ENCODE assay signal across 9 mouse cellular contexts in genomic region chr11:87778915-87779314, GRCm38 (mm10). TPM values are rescaled to one million over a fixed set of nuclear protein-coding genes. Genes with fewer than 3 reads are reported as not detected.
DNase-seq lines count a peak whose midpoint lies in the region; ATAC-seq lines count a peak whose summit lies in the region.
"Had no signal": no experiment of that assay in that cellular context is flagged by ENCODE, and none has a peak within 500 bp of the region (broad histone marks: within the 10 kb centered on the region; RNA-seq: fewer than 3 reads in every experiment).

No protein-coding gene starts in this region.

- no peaks in the 10 kb centered on the region for H3K36me3 ChIP-seq in kidney, embryonic 15.5 days
- H3K36me3 ChIP-seq in forebrain, embryonic 12.5 days (replicated peaks): peaks cover 28% of the 10 kb centered on the region
- no peaks in the 10 kb centered on the region for H3K36me3 ChIP-seq in limb, embryonic 10.5 days
- peaks cover 22% of the 10 kb centered on the region for H3K36me3 ChIP-seq in neural tube, embryonic 12.5 days

- peaks cover 3% of the 10 kb centered on the region; the same call in 1 of the 2 replicates for H3K27me3 ChIP-seq in kidney, embryonic 15.5 days
- peaks cover 9% of the 10 kb centered on the region; the same call in 1 of the 2 replicates for H3K27me3 ChIP-seq in forebrain, embryonic 12.5 days
- H3K27me3 ChIP-seq in limb, embryonic 10.5 days (ENCODE audit: low read depth, poor library complexity, severe bottlenecking): peaks cover 59% of the 10 kb centered on the region
- H3K27me3 ChIP-seq in neural tube, embryonic 12.5 days (replicated peaks): peaks cover 14% of the 10 kb centered on the region

- no peaks in the 10 kb centered on the region for H3K9me3 ChIP-seq in kidney, embryonic 15.5 days (replicated peaks)
- H3K9me3 ChIP-seq in forebrain, embryonic 12.5 days: no peaks in the 10 kb centered on the region
- no peaks in the 10 kb centered on the region for H3K9me3 ChIP-seq in limb, embryonic 10.5 days (replicated peaks)
- no peaks in the 10 kb centered on the region for H3K9me3 ChIP-seq in neural tube, embryonic 12.5 days
- H3K9me3 ChIP-seq: G1E had no signal

- H3K9ac ChIP-seq in kidney, embryonic 15.5 days: no peak overlapping the region
- peak overlapping the region; percentile 50; the same call in 1 of the 2 replicates for H3K9ac ChIP-seq in forebrain, embryonic 12.5 days
- 0 out of 2 replicates have a peak overlapping the region, but pooled peaks have one; percentile 29 for H3K9ac ChIP-seq in neural tube, embryonic 12.5 days

- H3K27ac ChIP-seq in kidney, embryonic 15.5 days: no peak overlapping the region
- no peak overlapping the region for H3K27ac ChIP-seq in forebrain, embryonic 12.5 days
- peak overlapping the region; percentile 69 for H3K27ac ChIP-seq in limb, embryonic 10.5 days
- no peak overlapping the region for H3K27ac ChIP-seq in neural tube, embryonic 12.5 days

- ATAC-seq in kidney, embryonic 15.5 days (replicated peaks; ENCODE audit: low FRiP score): 0 out of 2 replicates have a peak, but pooled peaks have one; percentile 1
- ATAC-seq in forebrain, embryonic 12.5 days (ENCODE audit: low FRiP score): peak; percentile 31; the same call in 1 of the 2 replicates
- ATAC-seq in neural tube, embryonic 12.5 days (ENCODE audit: low FRiP score, low read depth): peak; percentile 23; the same call in 1 of the 2 replicates

- peak overlapping the region; percentile 73 for H3K4me2 ChIP-seq in kidney, embryonic 15.5 days
- peak overlapping the region; percentile 57 for H3K4me2 ChIP-seq in forebrain, embryonic 12.5 days
- peak overlapping the region; percentile 66 for H3K4me2 ChIP-seq in neural tube, embryonic 12.5 days (replicated peaks)

- WGBS in kidney, embryonic 15.5 days: 43% methylated on average over 12 of the region's 12 CpGs
- 40% methylated on average over 12 of the region's 12 CpGs for WGBS in forebrain, embryonic 12.5 days
- WGBS in limb, embryonic 10.5 days: 33% methylated on average over 12 of the region's 12 CpGs
- WGBS in neural tube, embryonic 12.5 days: 46% methylated on average over 12 of the region's 12 CpGs

- intact Hi-C loops in left cerebral cortex, postnatal 36 days (cut with DNase I): loop anchor here (5.0 kb wide), 1 partner anchor 177 kb away; no protein-coding TSS in a partner anchor
- intact Hi-C loops in left cerebral cortex, postnatal 25 days (cut with DNase I): no loop called here

- peak overlapping the region; percentile 43 for H3K4me3 ChIP-seq in kidney, embryonic 15.5 days (replicated peaks)
- 0 out of 2 replicates have a peak overlapping the region, but pooled peaks have one; percentile 34 for H3K4me3 ChIP-seq in forebrain, embryonic 12.5 days (replicated peaks)
- peak overlapping the region; percentile 50 for H3K4me3 ChIP-seq in limb, embryonic 10.5 days
- H3K4me3 ChIP-seq in neural tube, embryonic 12.5 days: peak overlapping the region; percentile 26; the same call in 1 of the 2 replicates

- no peak for DNase-seq in kidney, postnatal 10 days
- DNase-seq in limb, embryonic 10.5 days (ENCODE audit: low spot score): no peak
- DNase-seq in left cerebral cortex, postnatal 36 days (ENCODE audit: low spot score in 2 of 2): no peak
- DNase-seq in urinary bladder, adult 18-20 months (ENCODE audit: low spot score in 2 of 2): no peak
- no peak for DNase-seq in left cerebral cortex, postnatal 25 days (ENCODE audit: low spot score in 2 of 2)

- H3K4me1 ChIP-seq in kidney, embryonic 15.5 days: peaks cover 19% of the 10 kb centered on the region
- H3K4me1 ChIP-seq in forebrain, embryonic 12.5 days: peaks cover 19% of the 10 kb centered on the region
- peaks cover 25% of the 10 kb centered on the region for H3K4me1 ChIP-seq in limb, embryonic 10.5 days
- peaks cover 14% of the 10 kb centered on the region for H3K4me1 ChIP-seq in neural tube, embryonic 12.5 days

RNA-seq across cellular contexts. Expression of gene Mpo, which starts 14.5 kb away (rescaled TPM):
- polyA plus RNA-seq in kidney, embryonic 15.5 days (2015; fragmentation: Nextera tagmentation; extraction: Ambion mirVana): 4.2 and 5.7 TPM in 2 replicates
- 0.92 and 1.1 TPM in 2 replicates for polyA plus RNA-seq in forebrain, embryonic 12.5 days (2016; fragmentation: Nextera tagmentation; extraction: Ambion mirVana)
- 2.8 and 4.0 TPM in 2 replicates for polyA plus RNA-seq in limb, embryonic 10.5 days (2016; fragmentation: Nextera tagmentation; extraction: Ambion mirVana)
- 2.8 and 3.6 TPM in 2 replicates for polyA plus RNA-seq in neural tube, embryonic 12.5 days (2016; fragmentation: Nextera tagmentation; extraction: Ambion mirVana)
- not detected for total RNA-seq in left cerebral cortex, postnatal 36 days (2021)
- not detected for total RNA-seq in left cerebral cortex, postnatal 25 days (2021)

RNA-seq across cellular contexts. Expression of gene Tspoap1, which starts 18.6 kb away (rescaled TPM):
- 4.4 and 5.1 TPM in 2 replicates for polyA plus RNA-seq in kidney, embryonic 15.5 days (2015; fragmentation: Nextera tagmentation; extraction: Ambion mirVana)
- polyA plus RNA-seq in forebrain, embryonic 12.5 days (2016; fragmentation: Nextera tagmentation; extraction: Ambion mirVana): 33.0 and 35.1 TPM in 2 replicates
- polyA plus RNA-seq in limb, embryonic 10.5 days (2016; fragmentation: Nextera tagmentation; extraction: Ambion mirVana): 0.74 and 2.9 TPM in 2 replicates
- 23.6 and 26.1 TPM in 2 replicates for polyA plus RNA-seq in neural tube, embryonic 12.5 days (2016; fragmentation: Nextera tagmentation; extraction: Ambion mirVana)
- total RNA-seq in left cerebral cortex, postnatal 36 days (2021): 100 to 1,000 TPM; 158 to 214 TPM
- 100 to 1,000 TPM; 165 to 189 TPM for total RNA-seq in left cerebral cortex, postnatal 25 days (2021)

RNA-seq across cellular contexts. Expression of gene Supt4a, which starts 41.6 kb away (rescaled TPM):
- polyA plus RNA-seq in kidney, embryonic 15.5 days (2015; fragmentation: Nextera tagmentation; extraction: Ambion mirVana): 164 and 168 TPM in 2 replicates
- 118 and 137 TPM in 2 replicates for polyA plus RNA-seq in forebrain, embryonic 12.5 days (2016; fragmentation: Nextera tagmentation; extraction: Ambion mirVana)
- 187 and 191 TPM in 2 replicates for polyA plus RNA-seq in limb, embryonic 10.5 days (2016; fragmentation: Nextera tagmentation; extraction: Ambion mirVana)
- polyA plus RNA-seq in neural tube, embryonic 12.5 days (2016; fragmentation: Nextera tagmentation; extraction: Ambion mirVana): 149 TPM in 2 replicates
- total RNA-seq in left cerebral cortex, postnatal 36 days (2021): 10 to 100 TPM; 67.7 to 83.3 TPM
- 10 to 100 TPM; 69.9 to 86.3 TPM for total RNA-seq in left cerebral cortex, postnatal 25 days (2021)

RNA-seq across cellular contexts. Expression of gene Lpo, which starts 49.2 kb away (rescaled TPM):
- 0.44 TPM in 1 of 2 replicates, not detected in the other for polyA plus RNA-seq in kidney, embryonic 15.5 days (2015; fragmentation: Nextera tagmentation; extraction: Ambion mirVana)
- 0.19 and 0.33 TPM in 2 replicates for polyA plus RNA-seq in forebrain, embryonic 12.5 days (2016; fragmentation: Nextera tagmentation; extraction: Ambion mirVana)
- polyA plus RNA-seq in limb, embryonic 10.5 days (2016; fragmentation: Nextera tagmentation; extraction: Ambion mirVana): not detected in 2 replicates
- 0.33 and 0.42 TPM in 2 replicates for polyA plus RNA-seq in neural tube, embryonic 12.5 days (2016; fragmentation: Nextera tagmentation; extraction: Ambion mirVana)
- total RNA-seq in left cerebral cortex, postnatal 36 days (2021): under 1 TPM; 0.29 to 0.39 TPM
- under 1 TPM; 0.32 to 0.44 TPM for total RNA-seq in left cerebral cortex, postnatal 25 days (2021)
- total RNA-seq: G1E had no signal
- polyA plus RNA-seq: G1E had no signal
